Mouse (Mus musculus) neural tube, embryonic 12.5 days (tissue): ENCODE results near the gene Gm10964. TPM values are rescaled to one million over a fixed set of nuclear protein-coding genes. Genes with fewer than 3 reads are reported as not detected.

Experiments
- ATAC-seq: fragments of 200-750 bp; cut with Nextera tagmentation; 2 replicates; pipeline ENCODE4 v1.8.0; 2017; ENCODE audit warnings: low read depth, mild to moderate bottlenecking, moderate TSS enrichment, moderate library complexity; ENCODE audit not compliant: low FRiP score
- H3K27ac ChIP-seq: fragments of 300-500 bp; sonication (generic); 2 replicates; pipeline ENCODE4 v1.5.1; 2016
- H3K27me3 ChIP-seq: fragments of 300-500 bp; sonication (generic); replicated peaks from 2 replicates; pipeline ENCODE4 v1.6.1; 2016; ENCODE audit warnings: mild to moderate bottlenecking
- H3K36me3 ChIP-seq: fragments of 300-500 bp; sonication (generic); 2 replicates; pipeline ENCODE4 v1.6.1; 2016; ENCODE audit warnings: mild to moderate bottlenecking
- H3K4me1 ChIP-seq: fragments of 300-500 bp; sonication (generic); 2 replicates; pipeline ENCODE4 v1.6.1; 2016
- H3K4me2 ChIP-seq: fragments of 300-500 bp; sonication (generic); replicated peaks from 2 replicates; pipeline ENCODE4 v1.6.1; 2016; ENCODE audit warnings: mild to moderate bottlenecking
- H3K4me3 ChIP-seq: fragments of 300-500 bp; sonication (generic); 2 replicates; pipeline ENCODE4 v1.5.1; 2016
- H3K9ac ChIP-seq: fragments of 300-500 bp; sonication (generic); 2 replicates; pipeline ENCODE4 v1.6.1; 2016; ENCODE audit warnings: mild to moderate bottlenecking
- H3K9me3 ChIP-seq: fragments of 300-500 bp; sonication (generic); 2 replicates; pipeline ENCODE4 v1.6.1; 2016; ENCODE audit warnings: mild to moderate bottlenecking
- WGBS: fragments of 180-500 bp; shearing (Covaris S2); methylation state at CpG from one replicate; pipeline ENCODE4 v1.1.7; 2016; 5-methylcytosine and 5-hydroxymethylcytosine counted together
- polyA plus RNA-seq: library from polyadenylated mRNA; unstranded; fragments of >200 nt; fragmentation: Nextera tagmentation; extraction: Ambion mirVana; gene quantifications from 2 replicates; pipeline ENCODE4 v1.2.1, GENCODE M21; 2016

The Gm10964 gene
- polyA plus RNA-seq, 1 experiment from 2014 or later: not detected

- H3K4me3 ChIP-seq: peak overlapping the region; percentile 8; the same call in 1 of the 2 replicates
- 41% methylated on average over 16 of the region's 16 CpGs for WGBS
- peaks cover 56% of the 10 kb centered on the region for H3K4me1 ChIP-seq
- H3K9me3 ChIP-seq: no peaks in the 10 kb centered on the region
- peak overlapping the region; percentile 55 for H3K4me2 ChIP-seq
- ATAC-seq: no peak
- peak overlapping the region; percentile 17; the same call in 1 of the 2 replicates for H3K9ac ChIP-seq
- H3K27ac ChIP-seq: peak overlapping the region; percentile 72; the same call in 1 of the 2 replicates
- no peaks in the 10 kb centered on the region for H3K27me3 ChIP-seq
- peaks cover 3% of the 10 kb centered on the region; the same call in 1 of the 2 replicates for H3K36me3 ChIP-seq
Measured at GRCm38 (mm10) chr3:103737061-103737754, 2.0 kb upstream of the Gm10964 start.

- Histone ChIP-seq H3K36me3 (peaks cover 6% of the 10 kb centered on the region), H3K27ac (peak within 1 kb of the TSS; percentile 72; the same call in 1 of the 2 replicates), H3K9me3 (no peaks in the 10 kb centered on the region), H3K27me3 (no peaks in the 10 kb centered on the region), H3K4me1 (peaks cover 52% of the 10 kb centered on the region), H3K4me2 (peak within 1 kb of the TSS; percentile 55), H3K4me3 (peak within 1 kb of the TSS; percentile 8; the same call in 1 of the 2 replicates), H3K9ac (peak within 1 kb of the TSS; percentile 17; the same call in 1 of the 2 replicates)
- ATAC-seq: peak; percentile 77
- under 1% methylated on average over 18 of the region's 18 CpGs for WGBS
Measured at GRCm38 (mm10) chr3:103737778-103738571, 1.2 kb upstream of the Gm10964 start, which contains the start of gene Olfml3. Gene Olfml3 (minus strand): TSS chr3:103738001.

GRCm38 (mm10) chr3:103740342-103740741, 1.2 kb downstream of the Gm10964 start:
- WGBS: 23% methylated on average over 5 of the region's 5 CpGs
- no peak overlapping the region for H3K9ac ChIP-seq

GRCm38 (mm10) chr3:103743208-103743607, 4.0 kb downstream of the Gm10964 start:
- Histone ChIP-seq H3K27ac (no peak overlapping the region), H3K4me2 (no peak overlapping the region), H3K27me3 (no peaks in the 10 kb centered on the region), H3K4me3 (no peak overlapping the region), H3K36me3 (peaks cover 50% of the 10 kb centered on the region), H3K4me1 (no peaks in the 10 kb centered on the region), H3K9me3 (no peaks in the 10 kb centered on the region), H3K9ac (no peak overlapping the region)
- 91% methylated on average over 6 of the region's 6 CpGs for WGBS
- ATAC-seq: no peak

More at GRCm38 (mm10) chr3:103740342-103740741, 1.2 kb downstream of the Gm10964 start:
- Histone ChIP-seq H3K27me3 (no peaks in the 10 kb centered on the region), H3K4me1 (peaks cover 28% of the 10 kb centered on the region), H3K4me3 (no peak overlapping the region), H3K27ac (no peak overlapping the region), H3K4me2 (no peak overlapping the region), H3K9me3 (no peaks in the 10 kb centered on the region), H3K36me3 (peaks cover 30% of the 10 kb centered on the region)
- ATAC-seq: no peak

GRCm38 (mm10) chr3:103745001-103745770, 6.0 kb downstream of the Gm10964 start:
- H3K27me3 ChIP-seq: no peaks in the 10 kb centered on the region
- no peak overlapping the region for H3K4me2 ChIP-seq
- peaks cover 67% of the 10 kb centered on the region for H3K36me3 ChIP-seq
- H3K9ac ChIP-seq: no peak overlapping the region
- H3K27ac ChIP-seq: no peak overlapping the region
- H3K4me3 ChIP-seq: no peak overlapping the region
- ATAC-seq: no peak
- H3K9me3 ChIP-seq: no peaks in the 10 kb centered on the region
- 83% methylated on average over 14 of the region's 14 CpGs for WGBS
- H3K4me1 ChIP-seq: no peaks in the 10 kb centered on the region

- no peak for ATAC-seq
- Histone ChIP-seq H3K4me3 (no peak overlapping the region), H3K9me3 (no peaks in the 10 kb centered on the region), H3K4me2 (no peak overlapping the region), H3K27ac (no peak overlapping the region), H3K27me3 (no peaks in the 10 kb centered on the region), H3K9ac (no peak overlapping the region), H3K36me3 (peaks cover 74% of the 10 kb centered on the region), H3K4me1 (no peaks in the 10 kb centered on the region)
- WGBS: 82% methylated on average over 5 of the region's 5 CpGs
Measured at GRCm38 (mm10) chr3:103746711-103747110, 7.5 kb downstream of the Gm10964 start.

- Histone ChIP-seq H3K4me2 (no peak overlapping the region), H3K4me1 (no peaks in the 10 kb centered on the region), H3K27ac (no peak overlapping the region), H3K36me3 (peaks cover 59% of the 10 kb centered on the region), H3K9me3 (no peaks in the 10 kb centered on the region), H3K9ac (no peak overlapping the region), H3K4me3 (no peak overlapping the region), H3K27me3 (no peaks in the 10 kb centered on the region)
- ATAC-seq: no peak
- 92% methylated on average over 2 of the region's 2 CpGs for WGBS
Measured at GRCm38 (mm10) chr3:103751558-103751957, 12.4 kb downstream of the Gm10964 start.

GRCm38 (mm10) chr3:103755351-103755750, 16.2 kb downstream of the Gm10964 start:
- Histone ChIP-seq H3K9ac (no peak overlapping the region), H3K4me2 (no peak overlapping the region), H3K4me1 (no peaks in the 10 kb centered on the region), H3K27ac (no peak overlapping the region), H3K36me3 (peaks cover 59% of the 10 kb centered on the region), H3K27me3 (no peaks in the 10 kb centered on the region), H3K4me3 (no peak overlapping the region), H3K9me3 (no peaks in the 10 kb centered on the region)
- no peak for ATAC-seq
- WGBS: 74% methylated on average over 3 of the region's 3 CpGs

GRCm38 (mm10) chr3:103756920-103757319, 17.8 kb downstream of the Gm10964 start:
- WGBS: 90% methylated on average over 2 of the region's 2 CpGs
- H3K4me1 ChIP-seq: no peaks in the 10 kb centered on the region
- peaks cover 58% of the 10 kb centered on the region for H3K36me3 ChIP-seq

GRCm38 (mm10) chr3:103758456-103758855, 19.3 kb downstream of the Gm10964 start:
- Histone ChIP-seq H3K4me3 (no peak overlapping the region), H3K27ac (no peak overlapping the region), H3K27me3 (no peaks in the 10 kb centered on the region), H3K4me2 (no peak overlapping the region), H3K36me3 (peaks cover 59% of the 10 kb centered on the region), H3K9ac (no peak overlapping the region), H3K9me3 (no peaks in the 10 kb centered on the region), H3K4me1 (no peaks in the 10 kb centered on the region)
- WGBS: 70% methylated on average over 7 of the region's 7 CpGs
- ATAC-seq: no peak

More at GRCm38 (mm10) chr3:103756920-103757319, 17.8 kb downstream of the Gm10964 start:
- H3K9me3 ChIP-seq: no peaks in the 10 kb centered on the region
- H3K9ac ChIP-seq: no peak overlapping the region
- no peak for ATAC-seq
- H3K4me3 ChIP-seq: no peak overlapping the region
- H3K27me3 ChIP-seq: no peaks in the 10 kb centered on the region
- H3K27ac ChIP-seq: no peak overlapping the region
- H3K4me2 ChIP-seq: no peak overlapping the region

GRCm38 (mm10) chr3:103759261-103759970, 20.2 kb downstream of the Gm10964 start:
- no peak overlapping the region for H3K27ac ChIP-seq
- no peak overlapping the region for H3K4me3 ChIP-seq
- peaks cover 57% of the 10 kb centered on the region for H3K36me3 ChIP-seq
- no peak for ATAC-seq
- H3K4me2 ChIP-seq: no peak overlapping the region
- no peaks in the 10 kb centered on the region for H3K27me3 ChIP-seq
- no peaks in the 10 kb centered on the region for H3K9me3 ChIP-seq
- no peak overlapping the region for H3K9ac ChIP-seq
- H3K4me1 ChIP-seq: no peaks in the 10 kb centered on the region
- WGBS: 73% methylated on average over 5 of the region's 5 CpGs
